Mouse (Mus musculus) thymus, adult 2 months (tissue): ENCODE results near the gene Prex1.

Experiments used
- CTCF ChIP-seq: fragments of 200-500 bp; IDR thresholded peaks from 2 replicates; pipeline ENCODE4 v1.5.1; 2012; ENCODE audit warnings: mild to moderate bottlenecking, control low read depth, low read length, moderate library complexity, borderline replicate concordance; ENCODE audit not compliant: control insufficient read depth, poor library complexity, insufficient read depth; ENCODE audit errors: extremely low read depth
- POLR2A ChIP-seq: fragments of 200-500 bp; IDR thresholded peaks from 2 replicates; pipeline ENCODE4 v1.6.1; 2012; ENCODE audit warnings: mild to moderate bottlenecking, low read length, control low read depth, moderate library complexity; ENCODE audit not compliant: control insufficient read depth, poor library complexity, insufficient read depth; ENCODE audit errors: extremely low read depth

DNA sequence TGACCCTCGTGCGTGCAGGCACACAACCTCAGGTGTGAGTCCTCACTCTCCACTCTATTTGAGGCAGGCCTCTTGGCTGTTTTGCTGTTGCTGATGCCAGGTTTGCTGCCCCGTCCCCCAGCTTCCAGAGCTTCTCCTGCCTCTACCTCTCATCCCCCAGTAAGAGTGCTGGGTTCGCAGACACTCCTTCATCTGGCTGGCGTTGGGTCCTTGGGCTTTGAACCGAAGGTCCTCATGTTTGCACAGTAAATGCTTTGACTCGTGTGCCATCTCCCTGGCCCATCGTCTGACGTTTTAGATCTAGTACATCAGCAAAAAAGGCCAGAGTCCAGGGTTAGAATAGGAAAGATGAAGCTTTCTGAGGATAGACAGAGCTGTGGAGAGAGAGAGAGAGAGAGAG, 43.7 kb downstream of the Prex1 start:
- TF ChIP-seq CTCF, result no peak
- no peak for TF ChIP-seq POLR2A
